Mouse (Mus musculus): ENCODE data around the gene Trat1. TPM values are rescaled to one million over a fixed set of nuclear protein-coding genes. Genes with fewer than 3 reads are reported as not detected.

Trat1 gene
- 10 to 100 TPM; 69.2 to 71.7 TPM for total RNA-seq (2023)

GRCm38 (mm10) chr16:48771971-48772445 is at the start of gene Trat1:
Gene Trat1, minus strand, starts transcription at chr16:48772021.

GRCm38 (mm10) chr16:48816695-48817094 is 44.9 kb upstream of the Trat1 start, which contains the start of gene Retnlb:
Gene Retnlb, plus strand, starts transcription at chr16:48816856.

Other genes starting within 250 kb of the Trat1 start
- gene Retnlb, start 44.8 kb upstream of the Trat1 start, total RNA-seq (2023): not detected
- not detected for gene Retnla, start 70.5 kb upstream of the Trat1 start, total RNA-seq (2023)
- gene Retnlg, start 100.6 kb upstream of the Trat1 start, total RNA-seq (2023): 1 to 10 TPM; 2.1 to 2.5 TPM
- gene Dzip3, start 222.1 kb upstream of the Trat1 start, total RNA-seq (2023): 10 to 100 TPM in 1 of 2 experiments, 1 to 10 TPM in 1; 8.8 to 14.9 TPM
- gene Cip2a, start 222.2 kb upstream of the Trat1 start, total RNA-seq (2023): 10 to 100 TPM in 1 of 2 experiments, 1 to 10 TPM in 1; 7.2 to 11.7 TPM

Measured in T-cell, adult 66 days (primary cell).